Mouse (Mus musculus) megakaryocyte, embryonic 14.5 days (primary cell): ENCODE data around the gene Gpc6.

Experiments
- FLI1 ChIP-seq: IDR thresholded peaks from 2 replicates; pipeline ENCODE4 v1.6.1; 2012; ENCODE audit warnings: low read length, inconsistent platforms, mixed read lengths
- GATA1 ChIP-seq: IDR thresholded peaks from 3 replicates; pipeline ENCODE4 v1.6.1; 2012; ENCODE audit warnings: mixed read lengths, low read length, inconsistent platforms, borderline replicate concordance

DNA sequence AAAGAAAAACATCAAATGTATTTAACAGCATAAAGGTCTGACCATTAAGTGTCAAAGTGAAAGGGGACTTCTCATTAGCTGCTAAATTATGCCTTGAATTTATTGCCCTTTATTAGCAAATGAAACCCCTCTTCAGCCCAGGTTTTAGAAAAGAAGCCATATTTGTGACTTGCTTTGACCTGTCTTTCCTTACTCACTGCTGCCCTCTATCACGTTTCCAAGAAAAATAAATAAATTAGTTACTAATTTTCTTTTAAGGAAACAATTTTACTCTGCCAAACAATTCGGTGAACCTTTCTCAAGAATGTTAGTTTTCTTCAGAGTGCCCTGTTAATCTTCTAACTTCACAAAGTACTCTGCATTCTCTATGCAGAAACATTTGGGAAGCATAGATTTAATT lies 964.5 kb downstream of the Gpc6 start:
- no peak for TF ChIP-seq GATA1
- no peak for TF ChIP-seq FLI1
